Mouse (Mus musculus) MEL (cell line): ENCODE data around the gene Gm5475. TPM values are rescaled to one million over a fixed set of nuclear protein-coding genes. Genes with fewer than 3 reads are reported as not detected.

Experiments used
- DNase-seq: peaks from one replicate; pipeline ENCODE4 v3.0.0; 2011; ENCODE audit warnings: low read depth, low spot score
- H3K27ac ChIP-seq: 2 replicates; pipeline ENCODE4 v1.5.1; 2012; ENCODE audit warnings: low read depth, mild to moderate bottlenecking, control low read depth, low read length, moderate library complexity; ENCODE audit not compliant: control insufficient read depth
- H3K27me3 ChIP-seq, 2 experiments: fragments of 150-350 bp in 1 of 2; sonication (generic) in 1 of 2; 2 replicates each; pipeline ENCODE4 v1.6.1; 2012; ENCODE audit warnings: low read length in 2 of 2, mild to moderate bottlenecking in 2 of 2, improper control_type of control experiment in 1 of 2, moderate library complexity in 1 of 2; ENCODE audit not compliant: insufficient read depth in 2 of 2, control insufficient read depth in 1 of 2
- H3K36me3 ChIP-seq, 2 experiments: 2 replicates each; pipeline ENCODE4 v1.6.1; 2012 to 2014; ENCODE audit warnings: low read length in 2 of 2, improper control_type of control experiment in 1 of 2, inconsistent platforms in 1 of 2, mild to moderate bottlenecking in 1 of 2; ENCODE audit not compliant: insufficient read depth in 2 of 2, control insufficient read depth in 1 of 2
- H3K4me1 ChIP-seq, 2 experiments: fragments of 150-350 bp in 1 of 2; sonication (generic) in 1 of 2; 2 replicates each; pipeline ENCODE4 v1.6.1; 2012; ENCODE audit warnings: low read length in 2 of 2, improper control_type of control experiment in 1 of 2, mild to moderate bottlenecking in 1 of 2; ENCODE audit not compliant: insufficient read depth in 2 of 2, control insufficient read depth in 1 of 2
- H3K4me3 ChIP-seq, 2 experiments: fragments of 150-350 bp in 1 of 2; sonication (generic) in 1 of 2; 2 replicates each; pipeline ENCODE4 v1.5.1; 2012; ENCODE audit warnings: low read depth in 2 of 2, low read length in 2 of 2, mild to moderate bottlenecking in 2 of 2, moderate library complexity in 2 of 2, control low read depth in 1 of 2, improper control_type of control experiment in 1 of 2; ENCODE audit not compliant: control insufficient read depth in 1 of 2, insufficient read depth in 1 of 2
- H3K79me2 ChIP-seq: 2 replicates; pipeline ENCODE4 v1.6.1; 2012; ENCODE audit warnings: mild to moderate bottlenecking, low read length, moderate library complexity; ENCODE audit not compliant: control insufficient read depth, poor library complexity, insufficient read depth
- H3K9ac ChIP-seq: 2 replicates; pipeline ENCODE4 v1.6.1; 2012; ENCODE audit warnings: low read depth, mild to moderate bottlenecking, control low read depth, low read length, moderate library complexity; ENCODE audit not compliant: control insufficient read depth, poor library complexity, severe bottlenecking
- H3K9me3 ChIP-seq: fragments of 150-350 bp; sonication (generic); replicated peaks from 2 replicates; pipeline ENCODE4 v1.6.1; 2012; ENCODE audit warnings: mild to moderate bottlenecking, low read length, improper control_type of control experiment, moderate library complexity; ENCODE audit not compliant: insufficient read depth
- BHLHE40 ChIP-seq: IDR thresholded peaks from 2 replicates; pipeline ENCODE4 v1.6.1; 2012; ENCODE audit warnings: low read depth, mild to moderate bottlenecking, inconsistent platforms, low read length, improper control_type of control experiment, borderline replicate concordance
- CHD1 ChIP-seq: IDR thresholded peaks from 2 replicates; pipeline ENCODE4 v1.6.1; 2012; ENCODE audit warnings: low read depth, mild to moderate bottlenecking, inconsistent platforms, low read length, improper control_type of control experiment
- CTCF ChIP-seq, 3 experiments: IDR thresholded peaks in 2 of 3; conservative IDR thresholded peaks in 1 of 3; 2 replicates each; pipeline ENCODE4 v1.5.1; 2011 to 2012; ENCODE audit warnings: low read length in 3 of 3, low read depth in 2 of 3, mild to moderate bottlenecking in 2 of 3, improper control_type of control experiment in 1 of 3, inconsistent platforms in 1 of 3, mixed read lengths in 1 of 3, moderate library complexity in 1 of 3; ENCODE audit not compliant: control insufficient read depth in 1 of 3, insufficient read depth in 1 of 3, poor library complexity in 1 of 3, severe bottlenecking in 1 of 3
- EP300 ChIP-seq, 2 experiments: IDR thresholded peaks; 2 replicates each; pipeline ENCODE4 v1.6.1; 2011; ENCODE audit warnings: improper control_type of control experiment in 2 of 2, low read length in 2 of 2, low read depth in 1 of 2, mild to moderate bottlenecking in 1 of 2
- ETS1 ChIP-seq: IDR thresholded peaks from 2 replicates; pipeline ENCODE4 v1.6.1; 2012; ENCODE audit warnings: low read depth, mild to moderate bottlenecking, inconsistent platforms, low read length, improper control_type of control experiment, moderate library complexity
- GABPA ChIP-seq: IDR thresholded peaks from 2 replicates; pipeline ENCODE4 v1.6.1; 2012; ENCODE audit warnings: low read depth, mild to moderate bottlenecking, inconsistent platforms, low read length, improper control_type of control experiment, moderate library complexity
- HCFC1 ChIP-seq: IDR thresholded peaks from 2 replicates; pipeline ENCODE4 v1.6.1; 2012; ENCODE audit warnings: low read depth, mild to moderate bottlenecking, inconsistent platforms, low read length, improper control_type of control experiment, moderate library complexity
- MAFK ChIP-seq: IDR thresholded peaks from 2 replicates; pipeline ENCODE4 v1.6.1; 2011; ENCODE audit warnings: low read depth, mild to moderate bottlenecking, low read length, improper control_type of control experiment, borderline replicate concordance
- MAX ChIP-seq: IDR thresholded peaks from 2 replicates; pipeline ENCODE4 v1.6.1; 2011; ENCODE audit warnings: low read length, improper control_type of control experiment
- MAZ ChIP-seq: IDR thresholded peaks from 2 replicates; pipeline ENCODE4 v1.6.1; 2012; ENCODE audit warnings: low read depth, mild to moderate bottlenecking, inconsistent platforms, low read length, improper control_type of control experiment
- MEF2A ChIP-seq: IDR thresholded peaks from 2 replicates; pipeline ENCODE4 v1.6.1; 2014; ENCODE audit warnings: low read depth, mild to moderate bottlenecking, inconsistent platforms, low read length, improper control_type of control experiment; ENCODE audit not compliant: poor library complexity, insufficient replicate concordance, severe bottlenecking; ENCODE audit errors: extremely low read depth
- MXI1 ChIP-seq: IDR thresholded peaks from 2 replicates; pipeline ENCODE4 v1.6.1; 2011; ENCODE audit warnings: mild to moderate bottlenecking, low read depth, low read length, improper control_type of control experiment
- MYC ChIP-seq: IDR thresholded peaks from 2 replicates; pipeline ENCODE4 v1.6.1; 2011; ENCODE audit warnings: low read depth, mild to moderate bottlenecking, low read length, improper control_type of control experiment, moderate library complexity
- NELFE ChIP-seq: IDR thresholded peaks from 2 replicates; pipeline ENCODE4 v1.6.1; 2011; ENCODE audit warnings: low read depth, low read length, improper control_type of control experiment
- RCOR1 ChIP-seq: IDR thresholded peaks from 2 replicates; pipeline ENCODE4 v1.6.1; 2012; ENCODE audit warnings: low read depth, mild to moderate bottlenecking, inconsistent platforms, low read length, improper control_type of control experiment
- SIN3A ChIP-seq: IDR thresholded peaks from 2 replicates; pipeline ENCODE4 v1.6.1; 2012; ENCODE audit warnings: low read length, improper control_type of control experiment, inconsistent platforms
- TBP ChIP-seq: IDR thresholded peaks from 2 replicates; pipeline ENCODE4 v1.8.0; 2011; ENCODE audit warnings: low read depth, low read length, improper control_type of control experiment
- UBTF ChIP-seq: IDR thresholded peaks from 2 replicates; pipeline ENCODE4 v1.6.1; 2012; ENCODE audit warnings: low read depth, mild to moderate bottlenecking, inconsistent platforms, low read length, improper control_type of control experiment, moderate library complexity, borderline replicate concordance; ENCODE audit not compliant: insufficient read depth
- USF2 ChIP-seq, 2 experiments: IDR thresholded peaks; 2 replicates each; pipeline ENCODE4 v1.6.1; 2011 to 2012; ENCODE audit warnings: improper control_type of control experiment in 2 of 2, low read length in 2 of 2, borderline replicate concordance in 1 of 2, inconsistent platforms in 1 of 2, low read depth in 1 of 2, mild to moderate bottlenecking in 1 of 2; ENCODE audit not compliant: insufficient read depth in 1 of 2
- ZC3H11A ChIP-seq: IDR thresholded peaks from 2 replicates; pipeline ENCODE4 v1.6.1; 2012; ENCODE audit warnings: low read depth, mild to moderate bottlenecking, inconsistent platforms, low read length, improper control_type of control experiment
- ZMIZ1 ChIP-seq: IDR thresholded peaks from 2 replicates; pipeline ENCODE4 v1.6.1; 2012; ENCODE audit warnings: low read depth, mild to moderate bottlenecking, inconsistent platforms, low read length, improper control_type of control experiment, moderate library complexity
- polyA plus RNA-seq, 2 experiments: library from polyadenylated mRNA; stranded (reverse) in 1 of 2; unstranded in 1 of 2; fragments of >175 nt in 1 of 2; fragments of >200 nt in 1 of 2; gene quantifications; 2 replicates each; pipeline versions ENCODE4 v1.2.1 to v1.2.4; 2012; ENCODE audit warnings: low replicate concordance in 2 of 2, low read depth in 1 of 2; ENCODE audit not compliant: insufficient read length in 2 of 2, insufficient read depth in 1 of 2, missing spikeins in 1 of 2
- total RNA-seq: library from RNA; depleted of rRNA; stranded (reverse); fragments of 300-350 nt; gene quantifications from 2 replicates; pipeline ENCODE4 v1.2.3, GENCODE M21; 2012

The Gm5475 gene
- total and polyA plus RNA-seq, 3 experiments, result 0.14 to 0.15 TPM; not detected in 1

- Histone ChIP-seq H3K4me3 (no peak overlapping the region), H3K27me3 (no peaks in the 10 kb centered on the region), H3K4me1 (peaks cover 36 to 57% of the 10 kb centered on the region in 2 experiments), H3K79me2 (peaks cover 89% of the 10 kb centered on the region), H3K9ac (no peak overlapping the region), H3K27ac (0 out of 2 replicates have a peak overlapping the region, but pooled peaks have one; percentile 0), H3K9me3 (no peaks in the 10 kb centered on the region), H3K36me3 (peaks cover 8 to 52% of the 10 kb centered on the region in 2 experiments; a peak in 3 of 4 replicates)
- DNase-seq, result no peak
- TF ChIP-seq MEF2A (no peak), SIN3A (0 out of 2 replicates have a peak, but pooled peaks have one; percentile 22), MAFK (peak; percentile 90)
These were observed 4.0 kb upstream of the Gm5475 start for GRCm38 (mm10) chr15:100417854-100418450.

- peak; percentile 27 for DNase-seq
- Histone ChIP-seq H3K36me3 (peaks cover 8 to 50% of the 10 kb centered on the region in 2 experiments; a peak in 3 of 4 replicates), H3K9ac (peak overlapping the region; percentile 81), H3K27ac (peak overlapping the region; percentile 94), H3K9me3 (no peaks in the 10 kb centered on the region), H3K4me1 (peaks cover 38 to 55% of the 10 kb centered on the region in 2 experiments), H3K27me3 (no peaks in the 10 kb centered on the region), H3K79me2 (peaks cover 78% of the 10 kb centered on the region), H3K4me3 (peak overlapping the region; percentile 38 to 42)
- no peak for TF ChIP-seq ETS1
- no peak for TF ChIP-seq MAZ
- no peak for TF ChIP-seq USF2 (IDR thresholded peaks at IDR 0.05; ENCODE audit: borderline replicate concordance in 1 of 2, insufficient read depth in 1 of 2, low read depth in 1 of 2, low read length in 2 of 2)
These were observed 2.6 kb upstream of the Gm5475 start for GRCm38 (mm10) chr15:100419311-100419710.

DNA sequence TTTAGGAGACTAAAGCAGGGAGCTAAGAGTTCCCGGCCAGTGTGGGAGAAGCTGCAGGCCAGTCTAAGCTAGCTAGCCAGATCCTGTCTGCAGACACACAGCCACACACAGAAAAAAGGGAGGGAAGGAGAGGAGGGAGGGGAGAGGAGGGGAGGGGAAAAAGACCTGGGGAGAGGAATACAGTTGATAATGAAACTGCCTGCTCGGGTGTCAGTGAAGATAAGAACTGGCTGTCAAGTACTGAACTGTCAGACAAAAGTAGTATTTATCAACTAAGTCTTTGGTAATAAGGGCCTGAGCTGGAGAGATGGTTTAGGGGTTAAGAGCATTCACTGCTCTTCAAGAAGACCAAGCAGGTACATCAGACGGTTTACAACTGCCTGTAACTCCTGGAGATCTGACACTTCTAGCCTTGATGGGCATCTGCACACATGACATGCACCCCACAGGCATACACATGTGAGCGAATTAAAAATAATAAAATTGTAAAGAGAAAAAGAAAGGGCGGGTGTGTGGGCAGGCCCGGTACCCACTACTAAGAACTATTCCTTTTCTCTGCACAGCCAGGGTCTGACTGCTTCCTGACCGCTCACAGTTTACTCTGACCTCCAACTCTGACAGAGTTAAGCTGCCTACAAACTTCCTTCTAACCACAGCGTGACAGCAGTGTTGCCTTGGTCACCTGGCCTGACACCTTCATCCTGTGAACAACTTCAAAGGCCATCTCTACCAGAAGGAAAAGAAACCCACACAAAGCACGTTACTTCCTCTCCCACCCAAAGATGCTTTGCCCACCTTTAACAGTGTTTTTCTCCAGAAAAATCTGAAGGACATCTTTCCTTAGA is 1.8 kb upstream of the Gm5475 start:
- DNase-seq, result peak; percentile 94
- Histone ChIP-seq H3K9me3 (no peaks in the 10 kb centered on the region), H3K4me1 (peaks cover 37 to 53% of the 10 kb centered on the region in 2 experiments), H3K27ac (peak overlapping the region; percentile 94), H3K27me3 (no peaks in the 10 kb centered on the region), H3K79me2 (peaks cover 71% of the 10 kb centered on the region), H3K4me3 (peak overlapping the region; percentile 43 to 98), H3K36me3 (peaks cover 8 to 49% of the 10 kb centered on the region in 2 experiments; a peak in 3 of 4 replicates), H3K9ac (peak overlapping the region; percentile 81)
- no peak for TF ChIP-seq MEF2A
- TF ChIP-seq CHD1, result 0 out of 2 replicates have a peak, but pooled peaks have one; percentile 33
- TF ChIP-seq UBTF, result no peak
- TF ChIP-seq GABPA, result no peak
- TF ChIP-seq NELFE, result peak; percentile 49; the same call in 1 of the 2 replicates
- TF ChIP-seq MXI1, result peak; percentile 96
- TF ChIP-seq RCOR1, result peak; percentile 87; the same call in 1 of the 2 replicates
- TF ChIP-seq MYC, result peak; percentile 73; the same call in 1 of the 2 replicates
- TF ChIP-seq CTCF (IDR thresholded peaks at IDR 0.05 in 2 of 3, conservative IDR thresholded peaks at IDR 0.05 in 1 of 3; ENCODE audit: control insufficient read depth in 1 of 3, insufficient read depth in 1 of 3, low read depth in 2 of 3, low read length in 3 of 3, poor library complexity in 1 of 3, severe bottlenecking in 1 of 3), result no peak
- no peak for TF ChIP-seq ZC3H11A
- peak; percentile 100 for TF ChIP-seq EP300 (IDR thresholded peaks at IDR 0.05; ENCODE audit: low read depth in 1 of 2, low read length in 2 of 2)
- peak; percentile 38; the same call in 1 of the 2 replicates for TF ChIP-seq MAX
- TF ChIP-seq MAZ, result peak; percentile 100
- no peak for TF ChIP-seq HCFC1
- peak; percentile 91 for TF ChIP-seq TBP
- TF ChIP-seq BHLHE40, result peak; percentile 48; the same call in 1 of the 2 replicates
- TF ChIP-seq ZMIZ1, result 0 out of 2 replicates have a peak, but pooled peaks have one; percentile 29
